Mouse (Mus musculus): ENCODE results near the gene Itgam. TPM values are rescaled to one million over a fixed set of nuclear protein-coding genes. Genes with fewer than 3 reads are reported as not detected.
"Not testable (repeated sequence)": the region's sequence is repeated elsewhere in the genome, so short reads cannot be mapped to it uniquely, and the experiment has no call there.

Itgam gene
- polyA plus RNA-seq, 1 experiment = 14.6 TPM

- no peak for DNase-seq (ENCODE audit: extremely low spot score in 1 of 2, low spot score in 1 of 2)
Measured at GRCm38 (mm10) chr7:128119726-128120490, 57.5 kb downstream of the Itgam start.

GRCm38 (mm10) chr7:128128741-128129720 lies 66.6 kb downstream of the Itgam start, which contains the start of gene Itgax:
Gene Itgax (plus strand): TSS chr7:128129547.
- no peak for DNase-seq (ENCODE audit: extremely low spot score in 1 of 2, low spot score in 1 of 2)

- DNase-seq (ENCODE audit: extremely low spot score in 1 of 2, low spot score in 1 of 2) = no peak
Measured at GRCm38 (mm10) chr7:128132148-128132547, 69.7 kb downstream of the Itgam start.

GRCm38 (mm10) chr7:128133596-128133995 lies 71.2 kb downstream of the Itgam start:
- no peak for DNase-seq (ENCODE audit: extremely low spot score in 1 of 2, low spot score in 1 of 2)

- DNase-seq (ENCODE audit: extremely low spot score in 1 of 2, low spot score in 1 of 2) = no peak
Measured at GRCm38 (mm10) chr7:128136927-128137326, 74.5 kb downstream of the Itgam start.

- DNase-seq (ENCODE audit: extremely low spot score in 1 of 2, low spot score in 1 of 2) = no peak
Measured at GRCm38 (mm10) chr7:128139611-128140010, 77.2 kb downstream of the Itgam start.

GRCm38 (mm10) chr7:128150970-128151369 lies 88.5 kb downstream of the Itgam start:
- DNase-seq (ENCODE audit: extremely low spot score in 1 of 2, low spot score in 1 of 2) = no peak

- no peak for DNase-seq (ENCODE audit: extremely low spot score in 1 of 2, low spot score in 1 of 2)
Measured at GRCm38 (mm10) chr7:128154076-128154475, 91.6 kb downstream of the Itgam start, which contains the start of gene Itgad. Gene Itgad (plus strand): TSS chr7:128154376.

GRCm38 (mm10) chr7:128154924-128155323 lies 92.5 kb downstream of the Itgam start:
- DNase-seq (ENCODE audit: extremely low spot score in 1 of 2, low spot score in 1 of 2) = no peak

- DNase-seq (ENCODE audit: extremely low spot score in 1 of 2, low spot score in 1 of 2) = not testable (repeated sequence)
Measured at GRCm38 (mm10) chr7:128158688-128159354, 96.4 kb downstream of the Itgam start.

- DNase-seq (ENCODE audit: extremely low spot score in 1 of 2, low spot score in 1 of 2) = no peak
Measured at GRCm38 (mm10) chr7:128164001-128164400, 101.6 kb downstream of the Itgam start.

GRCm38 (mm10) chr7:128166391-128166790 lies 104.0 kb downstream of the Itgam start:
- DNase-seq (ENCODE audit: extremely low spot score in 1 of 2, low spot score in 1 of 2) = no peak

Other genes starting within 250 kb of the Itgam start
- gene Stx4a, start 238.3 kb upstream of the Itgam start, polyA plus RNA-seq (2012; rRNA removed) = 121 and 127 TPM in 2 replicates
- 374 and 443 TPM in 2 replicates for gene Stx1b, start 238.1 kb upstream of the Itgam start, polyA plus RNA-seq (2012; rRNA removed)
- 16.0 TPM in 2 replicates for gene Zfp646, start 186.4 kb upstream of the Itgam start, polyA plus RNA-seq (2012; rRNA removed)
- 13.9 and 15.1 TPM in 2 replicates for gene Zfp668, start 185.8 kb upstream of the Itgam start, polyA plus RNA-seq (2012; rRNA removed)
- 4.7 and 5.2 TPM in 2 replicates for gene Prss53, start 171.7 kb upstream of the Itgam start, polyA plus RNA-seq (2012; rRNA removed)
- not detected in 2 replicates for gene Gm21974, start 167.2 kb upstream of the Itgam start, polyA plus RNA-seq (2012; rRNA removed)
- 54.6 and 68.7 TPM in 2 replicates for gene Vkorc1, start 167.0 kb upstream of the Itgam start, polyA plus RNA-seq (2012; rRNA removed)
- gene Bckdk, start 158.6 kb upstream of the Itgam start, polyA plus RNA-seq (2012; rRNA removed) = 50.4 and 51.0 TPM in 2 replicates
- 37.3 and 39.1 TPM in 2 replicates for gene Kat8, start 150.1 kb upstream of the Itgam start, polyA plus RNA-seq (2012; rRNA removed)
- 0.36 and 0.86 TPM in 2 replicates for gene Prss8, start 132.5 kb upstream of the Itgam start, polyA plus RNA-seq (2012; rRNA removed)
- gene Prss36, start 115.9 kb upstream of the Itgam start, polyA plus RNA-seq (2012; rRNA removed) = 14.0 and 15.0 TPM in 2 replicates
- 446 and 481 TPM in 2 replicates for gene Fus, start 95.2 kb upstream of the Itgam start, polyA plus RNA-seq (2012; rRNA removed)
- 7.5 and 10.1 TPM in 2 replicates for gene Pycard, start 68.8 kb upstream of the Itgam start, polyA plus RNA-seq (2012; rRNA removed)
- 2.5 and 2.8 TPM in 2 replicates for gene Trim72, start 58.7 kb upstream of the Itgam start, polyA plus RNA-seq (2012; rRNA removed)
- gene Gm49368, start within 50 bp of the Itgam start, polyA plus RNA-seq (2012; rRNA removed) = 0.02 TPM in 1 of 2 replicates, not detected in the other
- gene Itgax, start 66.9 kb downstream of the Itgam start, polyA plus RNA-seq (2012; rRNA removed) = 0.30 and 0.32 TPM in 2 replicates
- 0.06 and 0.19 TPM in 2 replicates for gene Itgad, start 91.7 kb downstream of the Itgam start, polyA plus RNA-seq (2012; rRNA removed)
- 13.8 and 28.8 TPM in 2 replicates for gene Cox6a2, start 143.7 kb downstream of the Itgam start, polyA plus RNA-seq (2012; rRNA removed)
- 12.1 and 12.6 TPM in 2 replicates for gene Armc5, start 174.7 kb downstream of the Itgam start, polyA plus RNA-seq (2012; rRNA removed)
- gene 9130023H24Rik, start 175.4 kb downstream of the Itgam start, polyA plus RNA-seq (2012; rRNA removed) = 1.8 and 2.6 TPM in 2 replicates
- gene Tgfb1i1, start 184.2 kb downstream of the Itgam start, polyA plus RNA-seq (2012; rRNA removed) = 14.5 and 16.9 TPM in 2 replicates
- gene Slc5a2, start 203.0 kb downstream of the Itgam start, polyA plus RNA-seq (2012; rRNA removed) = 0.04 and 0.06 TPM in 2 replicates
- gene BC017158, start 235.5 kb downstream of the Itgam start, polyA plus RNA-seq (2012; rRNA removed) = 34.2 and 35.5 TPM in 2 replicates